Mouse (Mus musculus): ENCODE data around the gene Tmem88.

GRCm38 (mm10) chr11:69395634-69396373 is 2.2 kb downstream of the Tmem88 start:
- TF ChIP-seq CTCF (IDR thresholded peaks at IDR 0.05; ENCODE audit: borderline replicate concordance, control insufficient read depth, extremely low read depth, insufficient read depth, low read length, poor library complexity) (peak; percentile 62; the same call in 1 of the 2 replicates), POLR2A (IDR thresholded peaks at IDR 0.05; ENCODE audit: control insufficient read depth, extremely low read depth, insufficient read depth, low read length, poor library complexity) (0 out of 2 replicates have a peak, but pooled peaks have one; percentile 41)

Measured in thymus, adult 2 months (tissue).